Mouse (Mus musculus): ENCODE data around the gene Creb3l2. TPM values are rescaled to one million over a fixed set of nuclear protein-coding genes. Genes with fewer than 3 reads are reported as not detected.
"Not testable (repeated sequence)": the region's sequence is repeated elsewhere in the genome, so short reads cannot be mapped to it uniquely, and the experiment has no call there.

Gene Creb3l2
- total RNA-seq, 2 experiments from 2014 or later: 89.5 to 100 TPM

DNA sequence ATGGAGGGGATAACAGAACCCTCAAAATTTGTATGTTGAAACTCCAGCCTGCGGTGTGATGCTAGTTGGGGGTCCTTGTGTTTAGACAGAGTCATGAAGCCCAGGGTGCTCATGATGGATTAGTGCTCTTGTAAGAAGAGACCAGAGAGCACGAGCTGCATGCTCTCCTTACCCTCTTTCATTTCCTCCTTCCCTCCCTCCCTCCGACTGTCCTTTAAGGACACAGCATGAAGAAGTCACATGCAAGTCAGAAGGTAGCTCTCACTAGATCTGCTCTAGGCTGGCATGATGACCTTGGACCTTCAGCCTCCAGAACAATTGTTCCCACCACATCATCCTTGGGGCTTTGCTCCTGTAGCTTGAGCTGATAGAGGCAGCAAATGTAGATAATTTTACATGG lies 30.2 kb downstream of the Creb3l2 start:
- no peak for DNase-seq

GRCm38 (mm10) chr6:37409829-37410228 lies 32.1 kb downstream of the Creb3l2 start:
- DNase-seq: no peak

DNA sequence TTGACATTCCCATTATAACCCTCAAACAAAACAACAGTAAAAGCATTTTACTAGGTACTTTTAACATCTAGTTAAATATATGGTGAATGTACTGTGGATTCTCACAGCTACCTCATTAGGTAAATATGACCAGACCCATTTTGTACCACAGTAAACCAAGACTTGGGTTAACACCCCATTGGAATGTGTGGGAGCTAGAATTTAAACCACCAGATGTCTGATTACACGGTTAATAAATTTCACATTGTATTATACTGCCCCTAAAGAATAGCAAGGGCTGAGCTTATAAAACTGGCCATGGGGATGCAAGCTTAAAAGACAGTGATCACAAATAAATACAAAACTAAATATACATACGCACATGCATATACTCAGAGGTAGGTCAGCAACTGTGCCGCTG lies 34.1 kb downstream of the Creb3l2 start:
- no peak for DNase-seq

DNA sequence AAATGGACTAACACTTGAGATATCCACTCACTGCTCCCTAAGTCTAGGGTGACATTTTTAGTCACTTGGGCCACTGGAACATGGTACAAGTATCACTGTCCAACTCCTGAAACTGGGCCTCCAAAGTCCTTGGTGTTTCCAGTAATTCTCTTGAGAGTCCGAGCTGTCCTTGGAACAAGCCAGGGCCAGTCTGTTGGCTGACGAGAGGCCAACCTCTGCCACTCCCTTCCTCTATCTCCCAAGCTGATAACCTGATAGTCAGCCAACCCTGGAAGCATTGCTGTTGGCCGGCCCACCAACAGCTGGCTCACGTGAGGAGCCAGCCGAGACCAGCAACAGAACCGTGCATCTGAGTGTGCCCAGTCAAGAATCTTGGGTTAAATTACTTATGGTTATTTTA lies 35.0 kb downstream of the Creb3l2 start:
- DNase-seq: peak; percentile 24 to 62

DNA sequence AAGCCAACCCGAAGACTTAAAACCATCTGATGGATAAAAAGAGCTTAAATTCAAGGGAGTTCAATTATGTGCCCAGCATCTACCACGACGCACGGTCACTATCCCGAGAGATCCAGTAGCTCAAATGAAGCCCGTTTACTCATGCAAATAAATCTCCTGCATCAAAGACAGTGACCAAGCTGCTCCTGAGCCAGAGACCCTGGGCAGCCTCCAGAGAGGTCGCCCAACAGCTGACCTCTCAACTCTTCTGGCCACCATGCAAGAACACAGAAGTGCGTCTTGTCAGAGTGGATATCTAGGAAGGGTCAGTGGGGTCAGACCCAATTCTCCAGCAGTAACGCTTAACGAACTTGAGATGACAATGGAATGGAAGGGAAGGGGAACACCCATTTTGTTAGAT lies 35.9 kb downstream of the Creb3l2 start:
- DNase-seq: peak in 1 of 2 experiments; percentile 35

GRCm38 (mm10) chr6:37404325-37404724 lies 37.6 kb downstream of the Creb3l2 start:
- no peak for DNase-seq

DNA sequence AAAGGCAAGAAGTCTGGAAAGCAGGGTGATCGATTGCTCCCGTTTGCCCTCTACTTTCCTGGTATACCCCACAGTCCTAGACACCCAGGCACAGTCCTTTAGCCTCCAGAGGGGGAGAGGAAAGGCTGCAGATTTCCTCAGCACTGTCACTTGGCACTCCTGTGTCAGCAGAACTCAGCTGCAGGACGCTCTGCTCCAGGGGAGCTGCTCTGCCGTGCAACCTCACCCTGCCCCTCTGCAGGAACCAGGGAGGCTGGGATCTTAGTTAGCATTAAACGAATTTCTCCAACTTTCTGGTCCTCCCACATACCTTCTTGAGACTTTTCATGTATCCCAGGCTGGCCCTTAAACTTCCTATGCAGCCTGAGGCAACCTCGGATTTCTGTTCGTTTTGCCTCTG lies 40.0 kb downstream of the Creb3l2 start:
- DNase-seq: no peak

- DNase-seq: no peak
Measured at GRCm38 (mm10) chr6:37400866-37401525, 41.0 kb downstream of the Creb3l2 start.

DNA sequence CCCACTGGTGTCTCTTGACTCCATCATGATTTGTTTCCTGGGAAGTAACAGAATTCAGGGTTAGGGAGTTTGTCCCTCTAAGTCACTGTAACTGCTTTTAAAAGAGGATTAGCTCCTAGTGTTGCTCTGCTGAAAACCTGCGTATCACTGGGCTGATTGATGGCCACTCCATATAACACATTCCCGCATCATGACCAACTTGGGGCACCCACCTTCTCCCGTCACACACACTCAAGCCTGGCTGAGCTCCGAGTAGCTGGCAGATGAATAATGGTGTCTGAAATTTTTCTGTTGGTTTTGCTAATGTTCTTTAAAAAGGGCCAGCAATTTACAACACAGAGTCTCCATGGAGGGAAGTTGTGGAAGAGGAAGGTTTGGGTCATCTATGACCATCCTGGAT lies 41.8 kb downstream of the Creb3l2 start:
- no peak for DNase-seq

GRCm38 (mm10) chr6:37398943-37399342 lies 43.0 kb downstream of the Creb3l2 start:
- DNase-seq: peak; percentile 68 to 77

GRCm38 (mm10) chr6:37397973-37398372 lies 44.0 kb downstream of the Creb3l2 start:
- peak in 1 of 2 experiments; percentile 25 for DNase-seq

- no peak for DNase-seq
Measured at GRCm38 (mm10) chr6:37397254-37397653, 44.7 kb downstream of the Creb3l2 start.

- DNase-seq: no peak
Measured at GRCm38 (mm10) chr6:37396127-37396526, 45.8 kb downstream of the Creb3l2 start.

GRCm38 (mm10) chr6:37393263-37393662 lies 48.7 kb downstream of the Creb3l2 start:
- no peak for DNase-seq

DNA sequence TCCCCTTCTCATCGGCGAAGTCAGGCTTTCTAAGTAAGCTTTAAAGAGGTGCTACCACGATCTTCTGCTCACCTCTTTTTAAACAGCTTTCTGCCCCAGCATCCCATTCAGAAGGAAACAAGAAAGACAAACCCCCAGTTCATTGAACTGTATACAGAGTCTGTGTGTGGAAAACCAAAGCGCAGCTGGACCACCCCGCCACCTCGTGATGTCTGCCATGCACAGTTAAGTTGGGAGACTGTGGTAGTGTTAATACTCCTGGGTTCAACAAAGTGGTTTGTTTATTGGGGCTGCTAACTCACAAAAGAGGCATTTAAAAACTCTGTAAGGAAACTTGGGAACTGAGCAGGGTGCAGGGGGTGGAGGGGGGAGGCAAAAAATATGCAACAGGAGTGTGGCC lies 49.7 kb downstream of the Creb3l2 start:
- no peak for DNase-seq

- peak in 1 of 2 experiments; percentile 23 for DNase-seq
Measured at GRCm38 (mm10) chr6:37391313-37391712, 50.6 kb downstream of the Creb3l2 start.

DNA sequence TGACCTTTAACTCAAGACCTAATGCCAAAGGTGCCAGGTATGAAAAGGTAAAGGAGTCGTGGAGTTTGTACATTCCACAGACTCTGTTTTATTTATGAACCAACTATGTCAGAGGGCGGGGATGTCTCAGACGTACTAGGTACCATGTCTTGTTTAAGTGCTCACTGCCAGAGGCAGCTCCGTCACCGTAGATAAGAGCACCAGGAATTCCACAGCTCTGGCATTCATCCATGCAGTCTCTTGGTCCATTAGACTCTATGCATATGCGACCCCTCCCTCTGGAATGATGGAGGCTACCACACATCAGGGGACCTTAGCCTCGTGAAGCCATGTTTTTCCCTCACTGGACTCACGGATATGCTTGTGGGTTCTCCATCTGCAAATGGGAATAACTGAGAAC lies 53.0 kb downstream of the Creb3l2 start:
- no peak for DNase-seq

- no peak for DNase-seq
Measured at GRCm38 (mm10) chr6:37388501-37388900, 53.4 kb downstream of the Creb3l2 start.

DNA sequence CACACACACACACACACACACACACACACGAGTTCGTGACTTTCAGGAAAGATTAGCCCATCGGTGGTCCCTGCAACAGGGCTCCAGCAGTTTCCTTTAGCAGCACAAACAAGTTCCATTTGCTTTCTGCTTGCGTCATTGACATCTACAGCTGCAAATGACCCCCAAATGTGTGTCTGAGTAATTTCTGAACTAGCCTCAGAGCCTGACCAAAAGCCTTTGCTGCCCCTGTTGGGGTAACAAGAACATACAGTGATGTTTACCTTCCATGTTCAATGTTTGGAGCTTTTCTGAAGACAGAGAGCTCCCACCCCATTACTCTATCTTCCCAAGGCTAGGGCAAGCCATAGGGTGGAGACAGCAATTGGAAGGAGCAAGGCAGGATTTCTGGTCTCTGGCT lies 54.7 kb downstream of the Creb3l2 start:
- no peak for DNase-seq

GRCm38 (mm10) chr6:37385602-37386285 lies 56.2 kb downstream of the Creb3l2 start:
- DNase-seq: no peak

DNA sequence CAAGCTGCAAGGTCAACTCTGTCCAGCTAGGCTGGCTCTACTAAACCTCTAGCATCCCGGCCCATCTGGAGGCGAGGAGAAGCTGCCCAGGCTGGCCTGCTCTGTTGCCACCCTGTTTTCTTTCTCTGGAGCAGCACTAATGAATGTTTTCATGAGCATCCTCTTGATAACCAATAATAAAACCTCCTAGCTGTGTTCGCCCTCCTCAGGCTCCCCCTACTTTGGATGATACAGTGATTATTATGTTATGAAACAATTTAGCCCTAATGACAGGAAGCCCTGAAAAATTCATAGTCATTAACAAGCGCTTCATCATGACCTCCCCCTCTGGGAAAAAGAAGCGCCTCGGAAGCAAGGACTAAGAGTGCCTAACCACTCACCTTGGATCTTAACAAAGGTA lies 59.2 kb downstream of the Creb3l2 start:
- no peak for DNase-seq

DNA sequence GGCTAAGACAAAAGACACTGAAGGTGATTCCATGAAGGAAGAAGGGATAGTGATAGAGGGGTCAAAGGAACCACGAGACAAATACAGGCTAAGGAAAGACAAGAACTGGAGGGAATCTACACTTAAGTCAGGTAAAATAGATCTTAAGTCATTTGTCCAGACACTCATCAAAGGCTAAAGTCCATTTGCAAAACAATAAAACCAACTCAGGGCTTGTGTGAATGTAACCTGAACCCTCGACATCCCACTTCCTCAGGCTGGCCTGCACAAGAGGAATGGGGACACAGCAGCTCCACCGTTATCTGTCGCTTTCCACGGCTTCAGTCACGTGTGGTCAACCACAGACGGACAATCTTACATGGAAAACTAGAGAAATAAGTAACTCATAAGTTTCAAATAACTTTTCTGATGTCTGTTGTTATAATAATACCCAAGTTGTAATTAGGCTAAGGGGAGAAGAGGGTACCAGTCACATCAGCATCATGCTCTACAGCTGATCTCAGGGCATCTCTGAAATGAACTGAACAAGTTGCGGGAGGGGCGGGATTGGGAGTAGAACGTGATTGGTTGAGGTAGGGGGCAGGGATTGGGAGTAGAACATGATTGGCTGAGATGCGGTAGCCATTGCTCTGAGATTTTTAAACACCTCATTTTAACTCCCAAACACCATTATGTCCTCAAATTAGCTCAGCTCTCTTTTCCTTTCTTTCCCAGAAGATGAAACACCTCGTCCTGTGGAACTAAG lies 63.9 kb downstream of the Creb3l2 start:
- DNase-seq: no peak

GRCm38 (mm10) chr6:37377387-37377786 lies 64.6 kb downstream of the Creb3l2 start:
- DNase-seq: not testable (repeated sequence)
